Mouse (Mus musculus) ES-Bruce4 (cell line): ENCODE measurements around the gene Ifitm2.

Source experiments
- CTCF ChIP-seq: IDR thresholded peaks from one replicate; pipeline ENCODE4 v1.8.1; 2011; ENCODE audit warnings: low read depth, low read length
- EP300 ChIP-seq: IDR thresholded peaks from 2 replicates; pipeline ENCODE4 v1.6.1; 2011; ENCODE audit warnings: low read depth, low read length; ENCODE audit not compliant: insufficient read depth
- POLR2A ChIP-seq: IDR thresholded peaks from one replicate; pipeline ENCODE4 v1.8.1; 2011; ENCODE audit warnings: low read length; ENCODE audit not compliant: insufficient read depth

GRCm38 (mm10) chr7:140921225-140921975 is 34.4 kb downstream of the Ifitm2 start:
- TF ChIP-seq EP300 = no peak
- no peak for TF ChIP-seq POLR2A
- no peak for TF ChIP-seq CTCF
